ENCODE assay signal across 8 mouse cellular contexts in the genomic region with DNA sequence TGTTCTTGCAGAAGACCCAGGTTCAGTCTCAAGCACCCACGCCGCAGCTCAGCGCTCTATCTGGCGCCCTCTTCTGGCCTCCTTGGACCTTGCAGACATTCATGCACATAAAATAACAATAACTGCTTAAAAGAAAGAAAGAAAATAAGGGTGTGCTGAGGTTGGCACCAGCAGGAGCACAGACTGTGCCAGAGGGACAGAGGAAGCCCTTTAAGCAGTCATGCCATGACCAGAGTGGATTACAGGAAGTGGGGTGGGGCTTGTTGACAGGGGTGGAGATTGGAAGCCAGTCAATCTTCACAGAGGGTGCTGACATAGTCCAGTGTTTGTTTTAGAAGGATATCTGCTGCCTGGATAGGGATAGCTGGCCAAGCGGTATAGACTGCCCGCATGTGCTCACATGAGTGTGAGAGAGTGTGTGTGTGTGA. TPM values are rescaled to one million over a fixed set of nuclear protein-coding genes. Genes with fewer than 3 reads are reported as not detected.
DNase-seq lines count a peak whose midpoint lies in the region; ATAC-seq and TF ChIP-seq lines count a peak whose summit lies in the region.
"Had no signal": no experiment of that assay in that cellular context is flagged by ENCODE, and none has a peak within 500 bp of the region (broad histone marks: within the 10 kb centered on the region; RNA-seq: fewer than 3 reads in every experiment).

No protein-coding gene starts in this region.

- 49% methylated on average over 6 of the region's 6 CpGs for WGBS in heart, embryonic 12.5 days
- WGBS in liver, postnatal 0 days (ENCODE audit: insufficient replicate concordance): 59% methylated on average over 6 of the region's 6 CpGs

- peak; percentile 63 for TF ChIP-seq CTCF in liver, postnatal 0 days (IDR thresholded peaks at IDR 0.05; ENCODE audit: low read depth)

- no peaks in the 10 kb centered on the region for H3K27me3 ChIP-seq in heart, embryonic 12.5 days (replicated peaks)
- no peaks in the 10 kb centered on the region for H3K27me3 ChIP-seq in liver, postnatal 0 days (ENCODE audit: insufficient read depth, low read length)
- H3K27me3 ChIP-seq: limb, embryonic 15.5 days had no signal

- H3K9ac ChIP-seq in heart, embryonic 12.5 days: no peak overlapping the region
- no peak overlapping the region for H3K9ac ChIP-seq in liver, postnatal 0 days (replicated peaks)
- H3K9ac ChIP-seq: limb, embryonic 15.5 days had no signal

- 0 out of 2 replicates have a peak, but pooled peaks cover 4% of the 10 kb centered on the region for H3K36me3 ChIP-seq in heart, embryonic 12.5 days
- H3K36me3 ChIP-seq in liver, postnatal 0 days (replicated peaks; ENCODE audit: insufficient read depth, low read length): peaks cover 3% of the 10 kb centered on the region
- H3K36me3 ChIP-seq: limb, embryonic 15.5 days had no signal

- intact Hi-C loops in left cerebral cortex, postnatal 4 days (cut with DNase I): no loop called here

- TF ChIP-seq EP300 in liver, postnatal 0 days (IDR thresholded peaks at IDR 0.05; ENCODE audit: low read depth): no peak

- peak; percentile 69 for ATAC-seq in heart, embryonic 12.5 days (ENCODE audit: insufficient number of reproducible peaks, low FRiP score)
- peak; percentile 85 for ATAC-seq in liver, postnatal 0 days
- ATAC-seq in frontal cortex, adult (ENCODE audit: low TSS enrichment): no peak

- no peak overlapping the region for H3K27ac ChIP-seq in heart, embryonic 12.5 days (ENCODE audit: poor library complexity, severe bottlenecking)
- no peak overlapping the region for H3K27ac ChIP-seq in liver, postnatal 0 days (ENCODE audit: low read depth)
- H3K27ac ChIP-seq: limb, embryonic 15.5 days had no signal

- no peak overlapping the region for H3K4me3 ChIP-seq in heart, embryonic 12.5 days
- no peak overlapping the region for H3K4me3 ChIP-seq in liver, postnatal 0 days (ENCODE audit: low read depth, low read length)
- H3K4me3 ChIP-seq: limb, embryonic 15.5 days had no signal

- DNase-seq in 3T3-L1 (ENCODE audit: low read depth, low spot score): peak; percentile 21
- DNase-seq in A20 (ENCODE audit: low read depth, low spot score): peak; percentile 58
- DNase-seq in liver, postnatal 0 days: peak; percentile 42
- no peak for DNase-seq in cerebellum, adult 9-10 months
- no peak for DNase-seq in left cerebral cortex, postnatal 4 days

- no peak overlapping the region for H3K4me2 ChIP-seq in heart, embryonic 12.5 days
- no peak overlapping the region for H3K4me2 ChIP-seq in liver, postnatal 0 days (ENCODE audit: low read depth, low read length)
- H3K4me2 ChIP-seq: limb, embryonic 15.5 days had no signal

- no peaks in the 10 kb centered on the region for H3K9me3 ChIP-seq in heart, embryonic 12.5 days (replicated peaks)
- H3K9me3 ChIP-seq in liver, postnatal 0 days (ENCODE audit: low read length): no peaks in the 10 kb centered on the region
- H3K9me3 ChIP-seq: limb, embryonic 15.5 days had no signal

- peaks cover 11% of the 10 kb centered on the region for H3K4me1 ChIP-seq in heart, embryonic 12.5 days (replicated peaks)
- H3K4me1 ChIP-seq in liver, postnatal 0 days (ENCODE audit: insufficient read depth): no peaks in the 10 kb centered on the region

RNA-seq across cellular contexts. Expression of gene Faap24, which starts 10.1 kb away (rescaled TPM):
- polyA plus RNA-seq in heart, embryonic 12.5 days (2016; fragmentation: Nextera tagmentation; extraction: Ambion mirVana): 13.4 and 14.4 TPM in 2 replicates
- polyA plus RNA-seq in liver, postnatal 0 days (2015; fragmentation: Nextera tagmentation; extraction: Ambion mirVana): 9.3 and 11.4 TPM in 2 replicates
- total RNA-seq in left cerebral cortex, postnatal 4 days (2021): 10 to 100 TPM in 1 of 2 experiments, 1 to 10 TPM in 1; 9.7 to 11.0 TPM

RNA-seq across cellular contexts. Expression of gene Cep89, which starts 10.3 kb away (rescaled TPM):
- polyA plus RNA-seq in heart, embryonic 12.5 days (2016; fragmentation: Nextera tagmentation; extraction: Ambion mirVana): 37.3 and 40.0 TPM in 2 replicates
- 9.1 and 10.3 TPM in 2 replicates for polyA plus RNA-seq in liver, postnatal 0 days (2015; fragmentation: Nextera tagmentation; extraction: Ambion mirVana)
- total RNA-seq in left cerebral cortex, postnatal 4 days (2021): 10 to 100 TPM; 25.4 to 29.5 TPM

RNA-seq across cellular contexts. Expression of gene Rhpn2, which starts 52.6 kb away (rescaled TPM):
- polyA plus RNA-seq in heart, embryonic 12.5 days (2016; fragmentation: Nextera tagmentation; extraction: Ambion mirVana): 8.4 and 9.6 TPM in 2 replicates
- 8.1 TPM in 2 replicates for polyA plus RNA-seq in liver, postnatal 0 days (2015; fragmentation: Nextera tagmentation; extraction: Ambion mirVana)
- 1 to 10 TPM; 1.6 to 2.0 TPM for total RNA-seq in left cerebral cortex, postnatal 4 days (2021)

Comparison
In these comparisons a context has a peak if more than half of its experiments do, and no peak if none do; other contexts are left out.
1. DNase-seq: peak in 3T3-L1 (single experiment), A20 (single experiment) and liver, postnatal 0 days (single experiment); none in cerebellum, adult 9-10 months (single experiment) and left cerebral cortex, postnatal 4 days (single experiment).